Mouse (Mus musculus): ENCODE results near the gene Dgcr8. TPM values are rescaled to one million over a fixed set of nuclear protein-coding genes. Genes with fewer than 3 reads are reported as not detected.

Gene Dgcr8
- polyA plus RNA-seq, 1 experiment from 2014 or later = 35.0 TPM

DNA sequence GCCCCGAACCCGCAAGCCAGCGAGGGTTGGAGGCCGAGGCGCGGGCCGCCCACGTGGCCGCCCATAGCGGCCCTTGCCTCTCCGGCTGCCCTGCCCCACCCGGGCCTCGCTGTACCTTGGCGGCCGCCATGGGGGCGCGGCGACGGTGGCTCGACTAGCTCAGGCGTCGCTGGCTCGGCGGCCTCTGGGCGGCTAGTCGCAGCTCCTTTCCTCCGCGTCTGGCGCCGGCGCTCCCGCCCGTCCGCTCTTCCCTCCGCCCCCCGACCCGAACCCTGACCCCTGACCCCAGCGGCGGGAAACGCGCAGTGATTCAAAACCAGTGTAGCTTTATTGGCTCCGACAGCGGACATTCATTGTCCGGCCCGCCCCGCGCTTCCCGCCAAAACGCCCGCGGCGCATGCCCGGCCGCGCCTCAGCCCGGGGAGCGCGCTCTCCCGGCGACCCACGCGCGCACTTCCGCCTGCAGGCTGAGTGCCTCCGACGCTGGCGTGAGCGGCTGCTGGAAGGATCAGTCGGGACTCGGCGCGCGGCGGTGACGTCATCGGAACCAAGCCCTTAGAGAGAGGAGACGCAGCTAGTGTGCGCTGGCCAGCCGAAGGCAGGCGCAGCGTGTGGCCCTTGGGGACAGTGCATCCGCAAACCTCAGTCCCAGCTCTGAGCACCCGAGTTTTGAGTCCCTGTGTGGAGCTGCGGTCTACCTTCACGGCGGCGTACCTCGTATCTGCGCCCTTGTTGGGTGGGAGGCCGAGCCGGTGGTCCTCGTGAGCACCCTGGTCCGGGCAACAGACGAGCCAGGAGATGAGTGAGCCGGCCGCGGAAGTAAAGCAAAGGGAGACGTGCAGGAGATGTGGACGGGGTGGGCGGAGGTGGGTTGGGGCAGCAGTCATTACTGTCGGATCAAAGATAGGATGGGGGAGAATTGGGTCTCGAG is 40.3 kb downstream of the Dgcr8 start, which contains the start of the genes Trmt2a and Ranbp1:
TSS of gene Trmt2a (plus strand) at position 247 of the 931 bp plus-strand sequence.
TSS of gene Ranbp1 (minus strand) at position 300 of the 931 bp plus-strand sequence.
- H3K27ac ChIP-seq = peak within 1 kb of the TSS; percentile 92
- no peaks in the 10 kb centered on the region for H3K9me3 ChIP-seq (replicated peaks)
- ATAC-seq (ENCODE audit: low FRiP score) = peak; percentile 97
- peak within 1 kb of the TSS; percentile 88 for H3K4me2 ChIP-seq (replicated peaks)
- H3K4me3 ChIP-seq = peak within 1 kb of the TSS; percentile 86
- peak within 1 kb of the TSS; percentile 89 for H3K9ac ChIP-seq
- no peaks in the 10 kb centered on the region for H3K27me3 ChIP-seq
- peaks cover 63% of the 10 kb centered on the region for H3K36me3 ChIP-seq
- WGBS = under 1% methylated on average over 98 of the region's 102 CpGs
- H3K4me1 ChIP-seq = peaks cover 38% of the 10 kb centered on the region

DNA sequence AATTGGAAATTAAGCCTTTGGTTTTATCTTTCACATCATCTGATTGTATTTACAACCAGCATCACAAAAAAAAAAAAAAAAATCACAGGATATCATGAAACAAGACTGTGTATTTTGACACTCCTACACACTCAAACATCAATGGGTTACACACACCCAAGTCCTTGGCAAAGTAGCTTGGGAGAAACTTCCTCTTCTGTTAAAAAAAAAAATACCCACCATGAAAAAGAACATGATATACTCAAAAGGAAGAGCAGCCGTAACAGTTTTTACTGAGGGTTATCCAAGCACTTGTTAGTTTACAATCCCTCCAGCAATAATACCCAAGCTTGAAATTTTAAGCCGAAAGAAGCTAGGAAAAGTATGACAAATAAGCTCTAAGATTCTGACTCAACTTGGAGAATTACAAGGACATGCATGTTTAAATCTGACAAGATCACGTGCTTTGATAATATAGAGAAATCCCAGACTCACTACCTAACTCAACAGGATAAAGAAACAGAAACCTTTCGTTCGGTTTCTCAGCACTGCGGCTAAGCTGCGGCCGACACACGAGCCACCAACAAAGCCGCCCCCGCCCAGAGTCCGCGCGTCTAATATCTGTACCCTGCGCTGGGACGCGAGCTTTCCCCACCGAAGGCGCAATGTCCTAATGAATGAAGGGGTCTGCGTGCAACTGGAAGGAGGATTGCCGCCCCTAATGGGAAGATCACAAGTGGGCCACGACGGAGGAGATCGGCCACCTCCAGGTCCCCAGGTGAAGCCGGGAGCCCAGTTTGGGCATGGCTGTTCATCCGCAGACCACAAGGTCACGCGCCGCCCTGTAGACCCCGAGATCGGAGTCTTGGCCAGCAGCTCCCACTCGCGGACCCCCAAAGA is 41.3 kb downstream of the Dgcr8 start:
- peak overlapping the region; percentile 86 for H3K4me3 ChIP-seq
- peaks cover 63% of the 10 kb centered on the region for H3K36me3 ChIP-seq
- peak overlapping the region; percentile 88 for H3K4me2 ChIP-seq (replicated peaks)
- no peaks in the 10 kb centered on the region for H3K9me3 ChIP-seq (replicated peaks)
- peak overlapping the region; percentile 92 for H3K27ac ChIP-seq
- WGBS = under 1% methylated on average over 33 of the region's 33 CpGs
- peaks cover 38% of the 10 kb centered on the region for H3K4me1 ChIP-seq
- H3K9ac ChIP-seq = peak overlapping the region; percentile 89
- H3K27me3 ChIP-seq = no peaks in the 10 kb centered on the region
- ATAC-seq (ENCODE audit: low FRiP score) = peak; percentile 9

DNA sequence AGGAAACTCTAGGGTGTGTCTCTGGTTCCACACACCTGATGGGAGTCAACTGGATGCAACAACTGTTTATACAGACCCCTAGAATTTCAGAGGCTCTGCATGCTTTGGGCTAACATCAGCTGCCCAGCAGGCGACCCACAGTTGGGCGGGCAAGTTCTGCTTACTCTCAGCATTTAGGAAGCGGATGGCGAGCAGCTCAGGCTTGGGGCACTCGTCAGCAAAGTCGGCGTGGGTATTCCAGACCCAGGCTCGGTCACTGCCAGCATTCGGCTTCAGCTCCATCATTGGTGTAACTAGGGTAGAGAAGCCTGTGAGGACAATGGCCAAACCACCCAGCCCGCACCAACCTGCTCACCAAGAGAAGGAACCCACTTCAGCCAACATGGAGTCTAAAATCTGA is 47.5 kb downstream of the Dgcr8 start:
- Histone ChIP-seq H3K4me1 (peaks cover 5% of the 10 kb centered on the region), H3K9ac (no peak overlapping the region), H3K27me3 (no peaks in the 10 kb centered on the region), H3K36me3 (peaks cover 86% of the 10 kb centered on the region), H3K4me2 (replicated peaks) (no peak overlapping the region), H3K27ac (no peak overlapping the region), H3K9me3 (replicated peaks) (no peaks in the 10 kb centered on the region), H3K4me3 (no peak overlapping the region)
- ATAC-seq (ENCODE audit: low FRiP score) = no peak
- 93% methylated on average over 10 of the region's 10 CpGs for WGBS

DNA sequence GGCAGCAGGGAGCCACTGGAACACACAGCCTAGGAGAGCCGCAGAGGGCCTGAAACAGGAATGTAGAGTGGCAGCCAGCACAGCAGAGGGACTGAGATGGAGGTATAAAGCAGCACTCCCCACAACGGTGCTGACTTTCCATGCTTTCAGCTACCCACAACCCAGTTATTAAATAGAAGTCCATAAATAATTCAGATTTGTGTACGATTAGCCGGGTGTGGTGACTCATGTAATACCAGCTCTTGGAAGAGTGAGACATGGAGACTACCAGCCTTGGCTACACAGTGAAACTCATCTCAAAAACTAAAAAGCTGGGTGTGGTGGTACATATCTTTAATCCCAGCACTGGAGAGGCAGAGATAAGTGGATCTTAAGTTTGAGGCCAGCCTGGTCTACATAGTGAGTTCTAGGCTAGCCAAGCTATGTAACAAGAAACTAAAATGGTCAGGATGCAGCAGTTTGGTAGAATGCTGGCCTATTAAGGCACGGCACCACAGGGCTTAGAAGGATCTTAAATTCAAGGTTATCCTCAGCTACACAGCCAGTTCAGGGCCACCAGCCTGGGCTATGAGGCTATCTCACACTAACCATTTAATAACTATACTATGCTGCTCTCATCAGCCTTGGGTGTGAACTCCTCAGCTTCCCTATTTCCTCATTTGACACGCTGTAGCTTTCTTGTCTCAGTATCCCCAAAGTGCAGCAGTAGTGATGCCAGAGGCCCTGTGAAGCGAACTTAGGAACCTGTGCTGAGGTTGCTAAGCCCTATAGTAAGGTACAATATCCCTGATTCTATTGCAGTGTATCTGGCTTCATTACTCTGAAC is 52.2 kb downstream of the Dgcr8 start:
- no peak overlapping the region for H3K4me2 ChIP-seq (replicated peaks)
- H3K36me3 ChIP-seq = peaks cover 40% of the 10 kb centered on the region
- WGBS = 83% methylated on average over 7 of the region's 7 CpGs
- ATAC-seq (ENCODE audit: low FRiP score) = no peak
- no peaks in the 10 kb centered on the region for H3K9me3 ChIP-seq (replicated peaks)
- 0 out of 2 replicates have a peak overlapping the region, but pooled peaks have one; percentile 92 for H3K27ac ChIP-seq
- H3K9ac ChIP-seq = peak overlapping the region; percentile 97; the same call in 1 of the 2 replicates
- H3K27me3 ChIP-seq = no peaks in the 10 kb centered on the region
- H3K4me3 ChIP-seq = no peak overlapping the region
- peaks cover 26% of the 10 kb centered on the region for H3K4me1 ChIP-seq

DNA sequence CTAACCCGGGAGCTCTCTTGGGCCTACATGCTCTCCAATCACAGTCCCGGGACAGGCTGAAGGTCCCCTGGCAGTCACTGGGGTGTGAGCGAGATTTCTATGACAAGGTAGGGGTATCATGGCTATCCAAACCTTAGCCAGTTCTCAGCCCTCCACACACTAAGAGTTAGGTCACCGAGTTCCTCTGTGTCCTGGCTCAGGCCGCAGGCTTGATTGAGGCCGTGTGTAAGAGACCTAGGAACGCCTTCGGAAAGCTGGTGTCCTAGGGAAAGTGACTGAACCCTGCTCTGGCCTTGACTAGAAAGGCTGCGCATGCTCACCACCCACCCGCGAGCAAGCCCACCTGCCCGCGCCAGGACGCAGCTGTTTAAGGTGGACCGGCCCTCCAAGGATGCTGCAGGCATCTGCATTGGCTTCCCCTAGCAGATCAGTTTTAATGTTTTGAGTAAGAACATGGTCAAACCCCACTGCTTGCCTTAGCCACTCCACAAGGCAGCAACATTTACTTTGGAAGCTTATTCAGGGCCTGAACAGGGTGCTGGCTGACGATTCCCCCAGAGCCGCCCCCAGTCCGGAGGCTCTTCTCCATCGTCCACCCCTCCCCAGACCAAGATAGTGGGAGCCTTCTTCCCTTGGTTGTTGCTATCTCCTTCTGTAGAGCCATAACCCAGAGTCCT is 53.5 kb downstream of the Dgcr8 start:
- peak overlapping the region; percentile 78 for H3K4me2 ChIP-seq (replicated peaks)
- peak overlapping the region; percentile 97 for H3K9ac ChIP-seq
- ATAC-seq (ENCODE audit: low FRiP score) = peak; percentile 79
- peak overlapping the region; percentile 87 for H3K4me3 ChIP-seq
- H3K9me3 ChIP-seq (replicated peaks) = no peaks in the 10 kb centered on the region
- WGBS = 3% methylated on average over 19 of the region's 19 CpGs
- H3K27ac ChIP-seq = peak overlapping the region; percentile 92
- peaks cover 26% of the 10 kb centered on the region for H3K36me3 ChIP-seq
- peaks cover 26% of the 10 kb centered on the region for H3K4me1 ChIP-seq
- no peaks in the 10 kb centered on the region for H3K27me3 ChIP-seq

DNA sequence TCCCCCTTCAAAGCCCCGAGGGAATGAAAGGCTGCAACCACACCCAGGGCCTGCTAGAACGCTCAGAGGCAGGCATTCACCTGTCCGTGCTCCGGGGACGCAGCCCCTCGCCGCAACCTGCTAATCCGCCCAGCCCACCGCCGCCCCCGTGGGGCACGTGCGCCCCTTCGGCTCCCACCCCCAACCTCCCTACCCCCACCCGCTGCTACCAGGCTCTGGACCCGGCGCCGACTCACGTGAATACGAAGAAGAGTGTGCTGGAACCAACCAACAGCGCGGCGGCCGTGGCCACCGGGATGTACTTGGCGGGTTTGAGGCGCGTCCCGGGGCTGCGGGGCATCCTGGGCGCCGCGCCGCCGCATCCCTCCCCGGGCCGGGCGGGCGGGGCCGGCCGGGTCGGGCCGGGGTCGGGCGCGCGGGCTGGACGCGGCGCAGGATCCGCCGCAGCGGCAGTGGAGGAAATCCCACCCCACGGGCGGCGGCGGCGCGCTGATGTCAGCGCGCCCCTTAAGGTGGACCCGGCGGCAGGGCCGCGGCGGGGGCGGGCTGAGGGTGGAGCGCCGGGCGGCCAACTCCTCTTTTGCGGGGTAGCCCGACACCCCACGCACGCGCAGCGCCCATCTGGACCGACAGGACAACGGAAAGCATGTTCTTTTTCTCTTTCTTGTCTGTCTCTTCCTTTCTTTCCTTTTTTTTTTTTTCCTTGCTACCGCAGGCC is 54.2 kb downstream of the Dgcr8 start, which contains the start of gene Zdhhc8:
TSS of gene Zdhhc8 (minus strand) at position 466 of the 718 bp plus-strand sequence.
- peak within 1 kb of the TSS; percentile 87 for H3K4me3 ChIP-seq
- H3K27ac ChIP-seq = peak within 1 kb of the TSS; percentile 92
- peak; percentile 80 for ATAC-seq (ENCODE audit: low FRiP score)
- peak within 1 kb of the TSS; percentile 97 for H3K9ac ChIP-seq
- no peaks in the 10 kb centered on the region for H3K27me3 ChIP-seq
- peaks cover 19% of the 10 kb centered on the region for H3K36me3 ChIP-seq
- peak within 1 kb of the TSS; percentile 78 for H3K4me2 ChIP-seq (replicated peaks)
- no peaks in the 10 kb centered on the region for H3K9me3 ChIP-seq (replicated peaks)
- under 1% methylated on average over 60 of the region's 79 CpGs for WGBS
- peaks cover 31% of the 10 kb centered on the region for H3K4me1 ChIP-seq

DNA sequence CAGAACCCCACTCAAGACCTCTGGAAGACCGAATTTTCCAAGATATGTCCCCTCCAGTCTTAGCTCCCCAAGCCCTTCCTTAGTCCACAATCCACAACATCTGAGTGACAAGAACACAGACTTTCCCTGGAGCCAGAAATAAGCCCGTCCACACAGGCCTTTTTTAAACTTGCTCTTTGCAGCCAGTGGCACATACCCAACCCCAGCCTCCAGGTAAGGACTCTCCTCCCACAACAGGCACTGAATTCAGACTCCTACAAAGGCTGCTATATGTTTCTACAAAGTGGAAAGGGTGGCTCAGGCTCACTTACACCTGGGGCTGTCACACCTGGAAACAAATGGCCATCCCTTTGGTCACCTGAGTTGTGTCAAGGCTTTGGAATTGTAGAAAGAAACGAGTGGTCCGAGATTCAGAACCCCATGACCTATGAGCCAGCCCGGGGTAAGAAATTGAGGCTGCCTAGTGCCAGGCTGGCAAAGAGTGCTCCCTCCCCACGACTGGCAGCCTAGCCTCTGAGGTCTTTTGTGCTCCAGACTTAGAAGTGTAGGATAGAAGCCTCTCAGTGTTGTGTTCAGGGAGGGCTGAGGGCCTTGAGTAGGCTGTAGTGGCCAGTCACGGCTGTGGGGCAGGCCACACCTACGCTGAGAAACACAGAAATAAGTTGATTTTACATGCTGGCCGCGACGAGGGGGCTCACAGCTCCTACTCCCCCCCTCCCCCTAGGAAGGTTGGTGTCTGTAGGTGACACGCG is 55.0 kb downstream of the Dgcr8 start:
- H3K9me3 ChIP-seq (replicated peaks) = no peaks in the 10 kb centered on the region
- peak overlapping the region; percentile 78 for H3K4me2 ChIP-seq (replicated peaks)
- WGBS = 24% methylated on average over 13 of the region's 13 CpGs
- H3K27ac ChIP-seq = peak overlapping the region; percentile 92; the same call in 1 of the 2 replicates
- ATAC-seq (ENCODE audit: low FRiP score) = peak; percentile 24; the same call in 1 of the 2 replicates
- peak overlapping the region; percentile 87 for H3K4me3 ChIP-seq
- peaks cover 39% of the 10 kb centered on the region for H3K4me1 ChIP-seq
- peaks cover 14% of the 10 kb centered on the region for H3K36me3 ChIP-seq
- H3K9ac ChIP-seq = peak overlapping the region; percentile 97
- no peaks in the 10 kb centered on the region for H3K27me3 ChIP-seq

DNA sequence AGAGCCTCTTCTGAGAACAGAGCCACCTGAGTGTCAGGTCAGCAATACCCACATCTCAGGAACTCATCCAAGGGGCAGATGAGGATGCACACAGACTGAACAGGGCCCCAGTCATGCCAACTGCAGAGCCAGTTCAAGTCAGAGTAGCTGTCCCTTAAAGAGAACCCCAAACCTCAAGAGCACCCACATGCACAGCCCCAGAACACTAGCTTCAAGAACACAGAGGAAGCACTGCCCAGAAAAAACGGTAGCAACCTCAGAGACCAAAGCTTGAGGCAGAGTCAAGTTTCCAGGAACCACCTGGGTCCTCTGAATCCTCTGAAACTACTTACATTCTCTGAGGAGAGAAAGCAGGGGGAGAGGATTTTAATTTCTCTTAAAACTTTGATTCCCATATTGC is 55.6 kb downstream of the Dgcr8 start:
- peak overlapping the region; percentile 87; the same call in 1 of the 2 replicates for H3K4me3 ChIP-seq
- no peak for ATAC-seq (ENCODE audit: low FRiP score)
- 71% methylated on average over 1 of the region's 1 CpGs for WGBS
- H3K4me2 ChIP-seq (replicated peaks) = peak overlapping the region; percentile 78
- H3K36me3 ChIP-seq = peaks cover 8% of the 10 kb centered on the region; the same call in 1 of the 2 replicates
- no peaks in the 10 kb centered on the region for H3K9me3 ChIP-seq (replicated peaks)
- 0 out of 2 replicates have a peak overlapping the region, but pooled peaks have one; percentile 97 for H3K9ac ChIP-seq
- no peaks in the 10 kb centered on the region for H3K27me3 ChIP-seq
- no peak overlapping the region for H3K27ac ChIP-seq
- peaks cover 40% of the 10 kb centered on the region for H3K4me1 ChIP-seq

DNA sequence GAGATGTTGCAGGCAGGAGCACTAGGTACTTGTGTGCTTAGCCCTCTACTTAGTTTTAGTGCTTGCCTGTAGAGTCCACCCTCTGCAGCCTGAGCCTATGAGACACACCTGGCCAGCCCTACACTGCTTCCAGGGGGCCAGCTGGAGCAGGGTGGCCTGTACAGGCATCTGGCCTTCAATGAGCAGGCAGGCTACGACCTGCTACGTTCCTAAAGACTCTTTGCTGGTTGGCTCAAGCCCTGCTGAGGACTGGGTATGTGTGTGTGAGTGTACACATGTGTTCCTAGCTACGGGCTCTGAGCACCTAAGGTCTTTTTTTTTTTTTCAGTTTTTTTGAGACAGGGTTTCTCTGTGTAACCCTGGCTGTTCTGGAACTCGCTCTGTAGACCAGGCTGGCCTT is 57.6 kb downstream of the Dgcr8 start:
- H3K4me3 ChIP-seq = no peak overlapping the region
- H3K9ac ChIP-seq = no peak overlapping the region
- H3K4me1 ChIP-seq = peaks cover 38% of the 10 kb centered on the region
- no peaks in the 10 kb centered on the region for H3K9me3 ChIP-seq (replicated peaks)
- no peak overlapping the region for H3K4me2 ChIP-seq (replicated peaks)
- H3K36me3 ChIP-seq = peaks cover 19% of the 10 kb centered on the region
- H3K27me3 ChIP-seq = no peaks in the 10 kb centered on the region
- no peak for ATAC-seq (ENCODE audit: low FRiP score)
- WGBS = 89% methylated on average over 4 of the region's 4 CpGs
- H3K27ac ChIP-seq = no peak overlapping the region

DNA sequence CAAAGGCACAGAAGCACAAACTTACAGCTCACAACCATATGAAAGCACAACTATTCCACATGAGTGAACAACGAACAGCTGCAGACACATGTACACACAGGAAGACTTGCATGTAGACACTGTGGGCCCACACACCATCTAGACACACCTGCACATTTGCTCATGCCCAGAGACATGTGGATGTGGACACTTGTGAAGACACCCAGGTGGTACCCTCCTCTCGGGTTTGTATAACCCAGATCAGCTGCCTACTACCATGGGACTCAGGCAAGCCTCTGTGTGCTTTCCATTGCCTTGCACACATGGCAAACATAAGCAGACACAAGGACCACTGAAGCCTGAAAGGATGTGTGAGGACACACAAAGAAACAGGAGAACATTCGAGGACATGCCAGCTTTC is 58.0 kb downstream of the Dgcr8 start:
- no peak for ATAC-seq (ENCODE audit: low FRiP score)
- Histone ChIP-seq H3K4me2 (replicated peaks) (no peak overlapping the region), H3K27me3 (no peaks in the 10 kb centered on the region), H3K4me3 (no peak overlapping the region), H3K27ac (no peak overlapping the region), H3K36me3 (peaks cover 23% of the 10 kb centered on the region), H3K4me1 (peaks cover 34% of the 10 kb centered on the region), H3K9ac (no peak overlapping the region), H3K9me3 (replicated peaks) (no peaks in the 10 kb centered on the region)
- WGBS = 83% methylated on average over 3 of the region's 3 CpGs
